Comparison of ENCODE assay signal across 12 mouse cellular contexts in the genomic region with DNA sequence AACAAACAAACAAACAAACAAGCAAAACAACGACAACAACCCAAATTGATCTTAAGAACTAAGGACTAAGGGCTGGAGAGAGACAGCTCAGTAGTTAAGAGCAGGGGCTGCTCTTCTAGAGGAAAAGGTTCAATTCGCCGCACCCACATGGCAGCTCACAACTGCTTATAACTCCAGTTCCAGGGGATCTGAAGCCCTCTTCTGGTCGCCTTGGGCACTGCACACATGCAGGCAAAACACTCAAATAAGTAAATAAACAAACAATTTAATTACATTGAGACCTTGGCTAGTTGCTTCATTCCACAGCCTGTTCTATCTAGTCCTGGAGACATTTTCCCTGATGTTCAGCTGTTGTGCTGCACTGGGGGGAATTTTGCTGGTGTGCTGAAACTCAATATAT. TPM values are rescaled to one million over a fixed set of nuclear protein-coding genes. Genes with fewer than 3 reads are reported as not detected.
A peak's percentile ranks its signal among the peaks of the same experiment; 100 is the strongest.
DNase-seq lines count a peak whose midpoint lies in the region; ATAC-seq and TF ChIP-seq lines count a peak whose summit lies in the region.
"Had no signal": no experiment of that assay in that cellular context is flagged by ENCODE, and none has a peak within 500 bp of the region (broad histone marks: within the 10 kb centered on the region; RNA-seq: fewer than 3 reads in every experiment).

No protein-coding gene starts in this region.

- no peak overlapping the region for H3K9ac ChIP-seq in liver, embryonic 13.5 days
- H3K9ac ChIP-seq in liver, embryonic 12.5 days, result no peak overlapping the region
- H3K9ac ChIP-seq in ES-Bruce4 (ENCODE audit: low read depth, poor library complexity, severe bottlenecking), result no peak overlapping the region
- H3K9ac ChIP-seq: limb, embryonic 13.5 days had no signal

- peaks cover 17% of the 10 kb centered on the region for H3K27me3 ChIP-seq in liver, embryonic 13.5 days
- peaks cover 37% of the 10 kb centered on the region for H3K27me3 ChIP-seq in liver, embryonic 12.5 days (replicated peaks)
- no peaks in the 10 kb centered on the region for H3K27me3 ChIP-seq in ES-Bruce4 (ENCODE audit: control insufficient read depth, insufficient read depth, low read length, poor library complexity, severe bottlenecking)
- H3K27me3 ChIP-seq: limb, embryonic 13.5 days had no signal

- WGBS in liver, embryonic 13.5 days (ENCODE audit: insufficient replicate concordance), result 51% methylated on average over 4 of the region's 4 CpGs
- 49% methylated on average over 4 of the region's 4 CpGs for WGBS in liver, embryonic 12.5 days (ENCODE audit: insufficient replicate concordance)

- DNase-seq in liver, embryonic 13.5 days, result no peak
- DNase-seq in ZHBTc4 (ENCODE audit: low read depth, low spot score), result peak; percentile 87
- DNase-seq in spleen, postnatal 4 days (ENCODE audit: low spot score in 2 of 2), result peak; percentile 52 to 78
- no peak for DNase-seq in left cerebral cortex, postnatal 25 days (ENCODE audit: low spot score in 2 of 2)
- DNase-seq: adrenal gland, postnatal 10 days; midbrain, embryonic 14.5 days had no signal

- H3K4me1 ChIP-seq in liver, embryonic 13.5 days (replicated peaks), result no peaks in the 10 kb centered on the region; the same call in 1 of the 2 replicates
- H3K4me1 ChIP-seq in liver, embryonic 12.5 days, result no peaks in the 10 kb centered on the region
- H3K4me1 ChIP-seq in ES-Bruce4 (ENCODE audit: control insufficient read depth, insufficient read depth, low read length), result no peaks in the 10 kb centered on the region
- H3K4me1 ChIP-seq: limb, embryonic 13.5 days had no signal

- TF ChIP-seq POLR2A in ES-Bruce4 (IDR thresholded peaks at IDR 0.05; ENCODE audit: insufficient read depth, low read length), result no peak

- H3K4me2 ChIP-seq in liver, embryonic 13.5 days, result no peak overlapping the region
- H3K4me2 ChIP-seq in liver, embryonic 12.5 days, result no peak overlapping the region
- H3K4me2 ChIP-seq: limb, embryonic 13.5 days had no signal

- H3K4me3 ChIP-seq in liver, embryonic 13.5 days (replicated peaks), result no peak overlapping the region
- no peak overlapping the region for H3K4me3 ChIP-seq in liver, embryonic 12.5 days
- no peak overlapping the region for H3K4me3 ChIP-seq in ES-Bruce4 (ENCODE audit: low read depth, low read length)
- H3K4me3 ChIP-seq: limb, embryonic 13.5 days had no signal

- TF ChIP-seq CTCF in ES-Bruce4 (IDR thresholded peaks at IDR 0.05; ENCODE audit: low read depth, low read length), result peak; percentile 61

- no peaks in the 10 kb centered on the region for H3K36me3 ChIP-seq in liver, embryonic 13.5 days
- no peaks in the 10 kb centered on the region for H3K36me3 ChIP-seq in liver, embryonic 12.5 days
- H3K36me3 ChIP-seq in ES-Bruce4 (ENCODE audit: control insufficient read depth, insufficient read depth, low read length, poor library complexity, severe bottlenecking), result no peaks in the 10 kb centered on the region
- H3K36me3 ChIP-seq: limb, embryonic 13.5 days had no signal

- intact Hi-C loops in left cerebral cortex, postnatal 25 days (cut with DNase I), result no loop called here

- no peaks in the 10 kb centered on the region for H3K9me3 ChIP-seq in liver, embryonic 13.5 days (replicated peaks)
- no peaks in the 10 kb centered on the region for H3K9me3 ChIP-seq in liver, embryonic 12.5 days (replicated peaks)
- H3K9me3 ChIP-seq in ES-Bruce4 (replicated peaks; ENCODE audit: control insufficient read depth, insufficient read depth, low read length, poor library complexity, severe bottlenecking), result no peaks in the 10 kb centered on the region
- H3K9me3 ChIP-seq: limb, embryonic 13.5 days had no signal

- ATAC-seq in liver, embryonic 13.5 days (ENCODE audit: low read depth), result no peak
- ATAC-seq in liver, embryonic 12.5 days, result no peak
- no peak for ATAC-seq in activated CD4-positive, CD25-positive, alpha-beta regulatory T cell, adult 4 months
- ATAC-seq: forebrain, embryonic 14.5 days had no signal

- TF ChIP-seq EP300 in ES-Bruce4 (IDR thresholded peaks at IDR 0.05; ENCODE audit: insufficient read depth, low read depth, low read length), result no peak

- peak overlapping the region; percentile 71; the same call in 1 of the 2 replicates for H3K27ac ChIP-seq in liver, embryonic 13.5 days
- H3K27ac ChIP-seq in liver, embryonic 12.5 days, result no peak overlapping the region
- H3K27ac ChIP-seq in ES-Bruce4 (ENCODE audit: insufficient read depth, low read length), result no peak overlapping the region
- H3K27ac ChIP-seq: limb, embryonic 13.5 days had no signal

RNA-seq across cellular contexts. Expression of a gene that starts 5.1 kb away (rescaled TPM):
- polyA plus RNA-seq in liver, embryonic 13.5 days (2015; fragmentation: Nextera tagmentation; extraction: Ambion mirVana), result not detected in 2 replicates
- polyA plus RNA-seq in liver, embryonic 12.5 days (2016; fragmentation: Nextera tagmentation; extraction: Ambion mirVana), result not detected in 2 replicates
- not detected in 2 replicates for polyA plus RNA-seq in ES-Bruce4 (2011; ENCODE audit: insufficient read depth, insufficient read length, low read depth, missing spikeins)
- not detected for total RNA-seq in left cerebral cortex, postnatal 25 days (2021)
- polyA plus RNA-seq in activated CD4-positive, CD25-positive, alpha-beta regulatory T cell, adult 4 months (2017; shearing (Covaris generic)), result not detected
- polyA plus RNA-seq: forebrain, embryonic 14.5 days; heart, embryonic 14.5 days; midbrain, embryonic 14.5 days had no signal

RNA-seq across cellular contexts. Expression of a gene that starts 22.1 kb away (rescaled TPM):
- polyA plus RNA-seq in liver, embryonic 13.5 days (2015; fragmentation: Nextera tagmentation; extraction: Ambion mirVana), result not detected in 2 replicates
- not detected in 2 replicates for polyA plus RNA-seq in liver, embryonic 12.5 days (2016; fragmentation: Nextera tagmentation; extraction: Ambion mirVana)
- polyA plus RNA-seq in ES-Bruce4 (2011; ENCODE audit: insufficient read depth, insufficient read length, low read depth, missing spikeins), result not detected in 2 replicates
- not detected for total RNA-seq in left cerebral cortex, postnatal 25 days (2021)
- not detected for polyA plus RNA-seq in activated CD4-positive, CD25-positive, alpha-beta regulatory T cell, adult 4 months (2017; shearing (Covaris generic))
- total RNA-seq: adrenal gland, postnatal 10 days had no signal
- polyA plus RNA-seq: heart, embryonic 14.5 days; midbrain, embryonic 14.5 days had no signal

RNA-seq across cellular contexts. Expression of a gene that starts 23.4 kb away (rescaled TPM):
- 1.4 and 1.8 TPM in 2 replicates for polyA plus RNA-seq in liver, embryonic 13.5 days (2015; fragmentation: Nextera tagmentation; extraction: Ambion mirVana)
- polyA plus RNA-seq in liver, embryonic 12.5 days (2016; fragmentation: Nextera tagmentation; extraction: Ambion mirVana), result 1.9 and 2.5 TPM in 2 replicates
- polyA plus RNA-seq in ES-Bruce4 (2011; ENCODE audit: insufficient read depth, insufficient read length, low read depth, missing spikeins), result 2.8 and 3.6 TPM in 2 replicates
- total RNA-seq in left cerebral cortex, postnatal 25 days (2021), result 10 to 100 TPM; 55.6 to 58.5 TPM
- polyA plus RNA-seq in activated CD4-positive, CD25-positive, alpha-beta regulatory T cell, adult 4 months (2017; shearing (Covaris generic)), result 10 to 100 TPM; 51.5 to 69.6 TPM

RNA-seq across cellular contexts. Expression of a gene that starts 30.4 kb away (rescaled TPM):
- polyA plus RNA-seq in liver, embryonic 13.5 days (2015; fragmentation: Nextera tagmentation; extraction: Ambion mirVana), result 59.1 and 65.6 TPM in 2 replicates
- 85.4 and 87.9 TPM in 2 replicates for polyA plus RNA-seq in liver, embryonic 12.5 days (2016; fragmentation: Nextera tagmentation; extraction: Ambion mirVana)
- polyA plus RNA-seq in ES-Bruce4 (2011; ENCODE audit: insufficient read depth, insufficient read length, low read depth, missing spikeins), result 38.5 and 45.2 TPM in 2 replicates
- 10 to 100 TPM; 57.5 to 59.7 TPM for total RNA-seq in left cerebral cortex, postnatal 25 days (2021)
- 10 to 100 TPM; 46.7 to 58.6 TPM for polyA plus RNA-seq in activated CD4-positive, CD25-positive, alpha-beta regulatory T cell, adult 4 months (2017; shearing (Covaris generic))

RNA-seq across cellular contexts. Expression of a gene that starts 33.7 kb away (rescaled TPM):
- 56.5 and 59.8 TPM in 2 replicates for polyA plus RNA-seq in liver, embryonic 13.5 days (2015; fragmentation: Nextera tagmentation; extraction: Ambion mirVana)
- polyA plus RNA-seq in liver, embryonic 12.5 days (2016; fragmentation: Nextera tagmentation; extraction: Ambion mirVana), result 55.9 and 57.0 TPM in 2 replicates
- not detected in 2 replicates for polyA plus RNA-seq in ES-Bruce4 (2011; ENCODE audit: insufficient read depth, insufficient read length, low read depth, missing spikeins)
- total RNA-seq in left cerebral cortex, postnatal 25 days (2021), result under 1 TPM; 0.57 to 0.62 TPM
- polyA plus RNA-seq in activated CD4-positive, CD25-positive, alpha-beta regulatory T cell, adult 4 months (2017; shearing (Covaris generic)), result not detected
- polyA plus RNA-seq: forebrain, embryonic 14.5 days; heart, embryonic 14.5 days; midbrain, embryonic 14.5 days had no signal

Comparison
In these comparisons a context has a peak if more than half of its experiments do, and no peak if none do; other contexts are left out.
1. DNase-seq: peak in ZHBTc4 (single experiment) and spleen, postnatal 4 days (2 of 2); none in liver, embryonic 13.5 days (single experiment) and left cerebral cortex, postnatal 25 days (0 of 2).
2. RNA of a gene that starts 23.4 kb away (polyA plus RNA-seq): 51.5 to 69.6 TPM in activated CD4-positive, CD25-positive, alpha-beta regulatory T cell, adult 4 months; 2.8 to 3.6 TPM in ES-Bruce4, 1.9 to 2.5 TPM in liver, embryonic 12.5 days and 1.4 to 1.8 TPM in liver, embryonic 13.5 days; every median in the first group is over 10 times any median in the second.